Mouse (Mus musculus) right cerebral cortex, adult 2 months (tissue): ENCODE measurements at regions not wholly inside any gene's neighbourhood (a gene's known extent, or its start where the extent isn't known, plus 50 kb on each side); places are given as distances from the start of the nearest gene placed in this dataset.
"Not testable (repeated sequence)": the region's sequence is repeated elsewhere in the genome, so short reads cannot be mapped to it uniquely, and the experiment has no call there.

Source experiments
- DNase-seq, 2 experiments: peaks; one replicate each; pipeline ENCODE4 v3.0.0; 2021 to 2022; ENCODE audit warnings: low spot score in 2 of 2

DNA sequence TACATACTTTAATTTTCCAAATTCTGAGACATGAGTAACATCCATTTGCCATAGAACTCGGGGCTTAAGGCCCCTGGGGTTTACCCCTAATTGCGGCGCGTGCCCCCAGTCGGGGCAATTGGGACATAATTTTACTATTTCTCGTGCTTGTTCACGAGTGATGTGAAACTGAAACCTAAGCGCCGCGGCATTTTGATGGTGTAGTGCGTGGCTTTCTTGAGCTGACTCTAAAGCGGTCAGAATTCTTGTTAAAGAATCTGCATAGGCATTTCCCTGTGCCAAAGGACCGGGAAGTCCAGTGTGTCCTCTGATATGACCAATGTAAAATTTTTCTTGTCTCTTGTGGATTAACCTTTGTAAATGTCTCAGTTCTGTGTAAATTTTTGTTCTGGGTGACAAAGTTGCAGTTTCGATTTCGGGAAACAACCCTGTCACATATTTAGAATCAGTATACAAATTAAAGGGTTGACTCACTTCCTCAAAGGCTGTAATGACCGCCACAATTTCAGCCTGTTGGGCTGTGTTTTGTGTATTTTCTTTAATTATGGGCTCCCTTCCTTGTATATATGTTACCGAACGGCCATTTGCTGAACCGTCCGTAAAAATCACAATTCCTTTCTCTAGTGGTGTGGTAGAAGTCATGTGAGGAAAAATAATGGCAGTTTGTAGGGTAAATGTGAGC lies 1037.6 kb upstream of the Sel1l start:
- DNase-seq: not testable (repeated sequence)

DNA sequence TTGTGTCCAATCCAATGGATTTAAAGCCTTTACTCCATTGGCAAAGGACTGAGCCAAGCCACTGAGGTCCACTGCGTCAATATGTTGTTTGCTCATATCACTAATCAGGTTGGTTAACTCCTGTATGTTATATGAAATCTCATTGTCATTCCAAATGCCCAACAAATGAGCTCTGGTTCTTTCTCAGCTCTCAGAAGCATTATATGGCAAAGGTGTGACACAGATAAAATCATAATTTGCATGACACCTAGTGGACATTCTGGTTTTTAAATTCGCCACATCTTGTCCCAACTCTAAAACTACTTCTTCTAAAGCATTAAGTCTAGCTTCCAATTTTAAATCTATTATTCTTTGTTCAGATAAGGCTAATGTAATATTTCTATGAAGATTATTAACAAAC lies 1035.1 kb upstream of the Sel1l start:
- DNase-seq: not testable (repeated sequence)

DNA sequence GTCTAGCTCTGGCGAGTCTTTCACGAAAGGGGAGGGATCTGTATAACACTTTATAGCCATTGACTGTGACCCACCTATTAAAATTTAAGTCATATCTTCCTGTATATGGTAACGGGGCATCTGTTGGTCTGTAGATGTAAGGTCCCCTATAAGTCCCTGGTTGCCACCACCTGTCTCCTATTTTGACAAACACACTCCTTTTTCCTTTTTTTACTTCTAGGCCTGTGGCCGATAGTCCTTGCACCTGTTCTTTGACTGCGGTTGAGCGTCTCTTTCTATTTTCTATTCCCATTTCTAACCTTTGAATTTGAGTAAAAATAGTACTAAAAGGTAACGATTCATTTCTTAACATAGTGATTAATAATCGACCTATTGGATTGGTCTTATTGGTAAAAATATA lies 1034.1 kb upstream of the Sel1l start:
- not testable (repeated sequence) for DNase-seq

DNA sequence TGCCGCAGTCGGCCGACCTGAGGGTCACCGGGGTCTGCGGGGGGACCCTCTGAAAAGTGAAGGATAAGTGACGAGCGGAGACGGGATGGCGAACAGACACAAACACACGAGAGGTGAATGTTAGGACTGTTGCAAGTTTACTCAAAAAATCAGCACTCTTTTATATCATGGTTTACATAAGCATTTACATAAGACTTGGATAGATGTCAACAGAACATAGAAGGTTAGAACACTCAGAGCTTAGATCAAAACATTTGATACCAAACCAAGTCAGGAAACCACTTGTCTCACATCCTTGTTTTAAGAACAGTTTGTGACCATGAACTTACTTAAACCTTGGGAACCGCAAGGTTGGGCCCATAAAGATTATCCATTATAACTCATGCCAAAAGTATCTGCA lies 1033.6 kb upstream of the Sel1l start:
- not testable (repeated sequence) for DNase-seq

DNA sequence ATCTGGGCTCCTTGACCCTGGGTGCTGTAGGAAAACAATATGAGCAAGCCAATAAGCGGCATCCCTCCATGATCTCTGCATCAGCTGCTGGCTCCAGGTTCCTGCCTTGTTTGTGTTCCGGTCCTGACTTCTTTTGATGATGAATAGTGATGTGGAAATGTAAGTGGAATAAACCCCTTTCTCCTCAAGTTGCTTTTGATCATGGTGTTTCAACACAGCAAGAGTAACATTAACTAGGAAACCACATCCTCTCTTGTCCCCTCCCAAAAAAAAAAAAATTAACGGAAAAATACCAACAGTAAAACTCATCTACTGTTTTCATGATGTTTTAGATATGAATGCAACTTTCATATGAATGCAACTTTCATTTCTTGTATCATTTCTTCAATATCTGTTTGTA lies 1024.6 kb upstream of the Sel1l start:
- no peak for DNase-seq

DNA sequence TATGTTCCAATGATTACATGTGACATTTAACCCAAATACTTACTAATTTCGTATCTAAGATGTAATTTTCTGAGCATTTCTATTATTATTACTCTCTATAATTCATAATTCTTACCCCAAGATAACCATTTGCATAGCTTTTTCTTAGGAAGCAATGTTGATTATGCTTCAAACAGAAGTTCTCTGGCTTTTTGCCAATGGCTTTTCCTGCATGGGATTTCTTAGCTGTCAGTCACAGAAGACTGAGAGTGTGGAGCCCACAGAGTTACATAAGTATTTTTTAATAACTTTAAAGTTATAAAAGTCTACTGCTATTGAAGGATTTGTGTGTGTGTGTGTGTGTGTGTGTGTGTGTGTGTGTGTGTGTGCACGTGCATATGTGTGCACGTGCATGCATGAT lies 1020.4 kb upstream of the Sel1l start:
- DNase-seq: no peak

DNA sequence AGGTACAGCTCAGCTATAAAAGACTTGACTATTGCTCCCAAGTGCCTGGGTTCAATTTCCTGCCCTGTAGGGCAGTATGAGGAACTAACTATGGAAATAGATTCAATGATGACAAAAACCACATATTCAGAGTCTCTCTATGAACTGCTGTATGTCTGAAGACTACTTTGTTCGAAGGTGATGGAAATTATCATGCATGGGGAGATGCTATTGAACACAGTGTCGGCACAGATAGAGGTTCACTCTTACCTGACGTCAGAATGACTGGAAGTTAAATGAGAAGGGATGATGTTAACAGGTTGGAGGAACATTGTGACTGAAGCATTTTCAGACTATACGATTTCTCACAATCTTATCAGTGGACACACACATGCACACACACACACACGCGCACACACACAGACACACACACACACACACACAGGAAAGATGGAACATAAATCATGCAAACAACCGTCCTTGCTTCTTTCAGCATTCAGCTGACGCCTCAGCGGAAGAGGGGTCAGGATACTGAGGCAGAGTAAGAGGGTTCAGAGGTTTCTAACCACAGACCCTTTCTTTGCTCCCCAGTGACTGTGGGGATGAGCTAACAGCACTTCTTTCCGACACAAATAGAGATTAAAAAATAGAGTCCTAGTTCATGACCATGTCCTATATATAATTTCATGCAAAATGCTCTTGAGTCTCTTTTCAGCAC lies 974.3 kb upstream of the Sel1l start:
- DNase-seq: no peak

DNA sequence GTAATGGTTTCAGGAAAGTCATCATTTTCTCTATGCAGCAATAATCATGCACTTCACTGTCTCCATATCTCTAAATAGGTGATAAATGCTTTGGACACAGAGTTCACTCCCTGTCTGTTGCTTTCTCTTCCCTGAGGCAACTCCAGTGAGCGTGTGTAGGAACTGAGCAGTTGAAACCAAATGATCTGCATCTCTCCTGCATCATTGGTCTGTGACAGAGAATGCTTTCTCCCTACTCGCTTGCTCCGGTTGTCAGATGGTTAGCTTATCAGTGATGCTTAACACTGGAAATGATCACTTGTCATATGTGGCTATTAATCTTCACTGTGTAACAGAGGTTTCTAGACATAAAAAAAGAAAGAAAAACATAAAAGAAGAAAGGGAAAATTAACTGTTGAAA lies 969.7 kb upstream of the Sel1l start:
- no peak for DNase-seq

DNA sequence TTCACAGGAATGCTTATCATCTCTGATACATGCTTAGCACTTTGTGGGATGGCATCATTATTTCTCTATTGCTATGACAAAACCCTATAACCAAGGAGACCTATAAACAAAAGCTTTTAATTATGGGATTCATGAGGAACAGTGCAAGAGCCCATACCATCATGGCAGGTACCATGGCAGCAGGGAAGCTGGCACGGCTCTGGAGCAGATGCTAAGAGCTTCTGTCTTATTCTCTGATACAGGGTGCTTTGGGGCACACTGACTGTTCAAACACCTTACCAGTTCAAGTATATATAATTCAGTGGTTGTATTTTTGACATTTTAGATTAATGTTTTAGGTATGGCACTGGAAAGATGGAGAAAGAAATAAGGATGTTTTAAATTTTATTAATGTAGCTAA lies 952.2 kb upstream of the Sel1l start:
- no peak for DNase-seq

DNA sequence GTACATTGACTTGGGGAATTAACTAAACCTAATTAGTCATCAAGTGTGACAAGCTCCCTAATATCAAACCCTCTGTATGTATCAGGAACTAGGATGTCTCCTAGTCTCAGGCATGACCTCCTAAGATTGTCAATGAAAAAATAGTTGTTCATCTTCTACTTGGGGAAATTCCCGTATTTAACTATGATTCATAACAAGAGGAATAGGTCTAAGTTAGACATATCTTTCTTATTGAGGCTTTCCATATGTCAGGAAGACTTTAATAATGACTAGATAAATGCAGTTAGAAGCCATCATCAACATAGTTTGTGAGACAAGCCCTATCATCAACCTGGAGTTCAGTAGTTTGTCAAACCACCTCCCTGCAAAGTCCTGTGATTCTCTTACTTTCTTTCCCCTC lies 934.4 kb upstream of the Sel1l start:
- DNase-seq: no peak

DNA sequence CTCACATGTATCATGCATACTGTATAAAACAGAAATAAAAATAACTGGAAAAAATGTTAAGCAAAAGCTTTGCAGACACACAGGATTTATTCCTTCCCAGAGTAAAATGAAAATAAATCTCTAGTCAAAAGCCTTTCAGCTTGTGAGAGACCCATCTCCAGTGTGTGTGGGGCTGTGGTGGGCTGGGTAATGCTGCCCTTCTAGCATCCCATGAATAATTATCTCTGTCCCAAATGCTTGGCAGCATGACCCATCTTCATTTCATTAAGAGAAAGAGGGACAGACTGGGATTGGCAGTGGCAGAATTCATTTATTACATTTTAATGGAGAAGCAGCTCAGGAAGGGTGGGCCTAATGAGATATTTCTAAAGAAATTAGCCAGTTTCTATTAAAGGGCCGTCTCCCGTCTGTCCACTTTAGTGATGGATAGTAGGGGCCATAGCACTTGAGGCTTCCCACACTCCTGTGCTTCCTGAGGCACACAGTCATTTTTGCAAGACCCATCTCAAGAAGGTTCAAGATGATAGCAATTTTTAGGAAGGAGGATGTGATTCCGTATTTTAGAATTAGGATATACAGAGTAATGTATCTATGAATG lies 930.8 kb upstream of the Sel1l start:
- no peak for DNase-seq

DNA sequence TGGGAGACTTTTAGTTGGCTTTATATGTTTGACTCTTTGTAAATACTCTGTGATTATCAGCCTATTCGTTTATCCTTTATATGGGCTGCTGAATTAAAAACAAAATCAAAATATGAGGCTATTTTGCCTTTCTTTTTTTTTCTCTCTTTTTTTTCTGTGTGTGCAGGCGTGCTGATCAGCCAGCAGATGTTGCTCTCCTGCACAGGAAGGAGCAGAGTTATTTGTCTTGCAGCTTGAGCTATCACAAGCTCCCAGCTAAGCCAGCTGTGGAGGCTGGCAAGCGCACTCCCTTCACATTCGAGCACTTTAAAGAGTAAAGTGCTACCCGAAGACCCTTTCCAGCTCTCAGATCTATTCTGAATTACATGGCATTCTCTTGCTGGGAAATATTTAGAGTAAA lies 926.7 kb upstream of the Sel1l start:
- no peak for DNase-seq

DNA sequence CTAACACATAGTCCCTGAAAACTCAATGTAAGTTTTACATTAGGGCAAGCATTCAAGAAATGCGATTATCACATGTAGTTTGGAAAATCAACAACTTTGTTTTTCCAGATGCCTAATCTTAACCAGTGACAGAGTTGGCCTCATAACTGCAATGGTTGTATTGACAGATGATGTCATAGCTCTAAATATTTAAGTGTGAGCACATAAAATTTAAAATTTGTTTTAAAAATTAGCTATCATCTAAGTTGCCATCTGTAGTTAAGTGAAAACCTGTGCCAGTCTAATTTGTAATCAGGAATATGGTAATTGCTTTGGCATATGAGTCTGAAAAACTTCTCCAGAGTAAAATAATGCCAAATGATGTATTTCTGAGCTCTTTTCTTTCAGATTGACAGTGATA lies 899.6 kb upstream of the Sel1l start:
- no peak for DNase-seq

DNA sequence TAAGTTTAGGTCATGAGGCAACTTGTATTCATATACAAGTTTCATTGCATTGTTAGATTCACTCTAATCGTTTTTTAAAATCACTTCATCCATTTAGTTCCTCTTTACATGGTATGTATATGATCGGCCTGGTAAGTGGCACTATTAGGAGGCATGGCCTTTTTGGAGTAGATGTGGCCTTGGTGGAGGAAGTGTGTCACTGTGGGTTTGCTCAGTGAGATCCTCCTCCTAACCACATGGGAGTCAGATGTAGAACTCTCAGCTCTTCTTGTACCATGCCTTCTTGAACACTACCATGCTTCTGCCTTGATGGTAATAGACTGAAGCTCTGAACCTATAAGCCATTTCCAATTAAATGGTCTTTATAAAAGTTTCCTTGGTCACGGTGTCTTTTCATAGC lies 891.9 kb upstream of the Sel1l start:
- no peak for DNase-seq

DNA sequence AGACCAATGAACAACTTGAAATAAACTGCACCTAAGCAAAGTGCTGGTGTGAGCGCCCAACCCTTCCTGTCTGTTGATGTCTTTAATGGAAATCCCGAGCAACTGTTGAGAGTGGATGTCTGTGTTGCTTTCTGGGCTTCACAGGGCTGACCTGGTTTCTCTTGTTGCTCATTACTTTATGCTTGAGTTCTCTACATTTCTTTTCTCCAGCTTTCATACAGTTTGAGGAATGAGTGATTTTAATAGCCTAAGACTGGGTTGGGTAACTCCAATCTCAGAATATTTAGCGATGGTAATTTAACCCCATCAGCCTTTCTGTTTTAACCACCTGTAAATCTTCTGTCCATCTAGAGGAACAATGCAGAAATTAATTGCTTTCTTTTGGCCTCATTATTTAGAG lies 890.2 kb upstream of the Sel1l start:
- no peak for DNase-seq

DNA sequence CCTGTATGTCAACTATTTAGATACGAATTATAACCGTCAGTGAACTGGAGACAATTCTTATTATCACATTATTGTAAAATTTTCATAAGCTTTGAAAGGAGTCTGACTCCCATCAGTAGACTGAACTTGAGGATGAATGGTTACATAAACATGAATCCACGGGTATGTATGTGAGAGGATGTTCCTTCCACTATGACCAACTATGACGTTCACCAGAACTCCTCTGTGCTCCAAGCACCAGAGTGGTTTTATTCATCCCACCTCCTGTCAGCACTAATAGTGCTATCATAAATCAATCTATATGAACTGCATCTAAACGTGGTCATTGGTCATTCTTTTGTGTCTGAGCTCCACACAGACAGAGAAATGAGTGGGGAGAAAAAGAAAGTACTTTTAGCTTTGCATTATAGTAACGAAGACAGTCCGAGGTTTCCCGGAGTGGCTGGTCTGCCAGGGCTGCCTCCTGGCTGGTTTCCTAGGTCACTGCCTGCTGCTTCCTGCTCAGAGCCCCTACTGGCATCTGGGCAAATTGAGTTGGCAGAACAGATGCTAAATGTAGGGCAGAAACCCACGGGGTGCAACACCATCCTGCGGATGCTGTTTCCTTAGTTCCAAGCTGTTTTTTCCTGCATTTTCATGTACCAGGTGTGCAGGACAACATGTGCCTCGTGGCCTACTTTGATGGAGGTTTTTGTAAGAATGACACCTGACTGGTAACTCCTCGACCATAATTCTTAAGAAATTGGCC lies 888.8 kb upstream of the Sel1l start:
- peak; percentile 14 to 17 for DNase-seq

DNA sequence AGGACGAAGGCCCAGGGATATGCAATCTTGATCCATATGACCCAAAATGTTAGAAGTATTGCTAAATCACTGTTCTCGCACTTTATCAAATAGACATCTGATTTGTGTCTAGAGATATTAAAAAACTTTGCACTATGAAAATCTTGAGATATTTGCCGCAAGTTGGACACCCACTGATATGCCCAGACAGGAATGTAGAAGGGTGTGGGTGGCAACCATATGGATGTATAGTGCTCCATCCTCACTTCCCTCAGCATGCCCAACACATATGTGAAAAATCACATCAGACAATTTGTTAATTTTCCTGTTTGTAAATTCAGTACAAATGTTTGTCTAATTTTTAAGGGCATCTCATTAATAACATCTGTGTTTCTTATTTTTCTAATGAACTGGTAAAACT lies 874.1 kb upstream of the Sel1l start:
- peak; percentile 8 to 28 for DNase-seq

DNA sequence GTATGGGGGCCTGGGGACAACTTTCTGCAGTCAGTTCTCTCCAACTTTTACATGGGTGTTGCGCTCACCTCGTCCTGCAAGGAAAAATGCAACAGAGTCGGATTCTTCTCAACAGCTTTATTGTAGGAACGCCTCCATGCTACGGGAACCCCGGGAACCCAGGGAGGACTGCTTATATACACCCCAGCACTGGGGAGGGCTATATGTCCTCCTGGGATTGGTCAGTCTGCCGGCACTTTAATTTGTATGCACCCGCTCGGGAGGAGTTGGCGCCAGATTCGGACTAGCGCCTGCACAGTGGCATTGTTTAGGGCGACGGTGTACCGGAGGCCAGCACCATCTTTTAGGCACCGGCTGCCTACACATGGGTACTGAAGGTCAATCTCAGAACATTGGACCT lies 864.5 kb upstream of the Sel1l start:
- no peak for DNase-seq

DNA sequence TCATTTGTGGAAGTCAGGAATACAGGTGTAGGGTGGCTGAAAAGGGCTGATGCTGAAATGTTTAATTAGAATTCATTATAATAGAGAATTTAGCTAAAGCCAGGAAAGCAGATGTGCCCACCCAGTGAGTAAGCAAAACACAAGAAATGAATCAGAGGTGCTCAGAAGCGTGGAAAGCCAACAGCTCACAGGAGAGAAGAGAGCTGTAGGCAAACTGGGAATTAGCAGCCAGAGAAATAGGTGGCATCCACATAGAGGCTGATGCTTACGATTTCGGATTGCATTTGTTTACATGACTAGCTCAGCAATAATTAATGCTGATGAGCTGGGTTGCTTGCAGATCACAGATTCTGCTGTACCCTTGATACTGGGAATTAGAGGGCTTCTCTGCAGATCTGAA lies 859.5 kb upstream of the Sel1l start:
- peak; percentile 2 to 7 for DNase-seq

DNA sequence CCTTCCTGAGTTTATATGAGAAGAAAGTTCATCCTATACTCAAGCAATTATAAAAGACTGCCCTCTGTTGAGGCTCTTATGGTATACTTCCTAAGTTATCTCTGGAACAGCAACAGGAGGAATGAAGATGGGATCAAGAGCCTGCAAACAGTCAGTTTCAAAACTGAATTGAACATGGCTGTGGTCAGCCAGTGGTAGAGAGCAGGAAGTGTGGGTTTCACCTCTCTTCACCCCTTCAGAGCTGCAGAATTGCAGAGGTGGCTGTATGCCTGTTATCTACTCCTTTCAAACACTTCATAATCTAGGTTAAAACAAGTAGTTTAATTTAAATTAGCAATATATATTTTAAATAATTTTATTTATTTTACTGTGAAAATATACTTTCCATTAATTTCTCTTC lies 854.8 kb upstream of the Sel1l start:
- no peak for DNase-seq

DNA sequence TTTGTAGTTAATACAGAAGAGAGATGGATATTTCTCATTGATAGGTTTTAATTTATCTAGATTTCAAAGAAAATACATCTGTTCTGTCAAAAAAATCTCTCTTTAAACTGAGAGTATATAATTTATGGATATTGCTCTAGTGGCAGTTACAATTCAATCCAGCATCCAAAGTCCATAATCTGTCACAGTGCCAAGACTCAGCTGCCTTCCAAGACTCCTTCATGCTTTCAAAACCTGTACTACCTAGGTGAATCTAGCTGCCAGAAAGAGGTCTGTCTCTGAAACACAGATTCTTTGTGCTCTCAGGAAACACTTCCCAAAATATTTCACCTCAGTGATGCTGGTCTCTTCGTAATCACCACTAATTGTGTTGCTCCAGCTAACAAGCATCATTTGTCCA lies 844.0 kb upstream of the Sel1l start:
- no peak for DNase-seq

DNA sequence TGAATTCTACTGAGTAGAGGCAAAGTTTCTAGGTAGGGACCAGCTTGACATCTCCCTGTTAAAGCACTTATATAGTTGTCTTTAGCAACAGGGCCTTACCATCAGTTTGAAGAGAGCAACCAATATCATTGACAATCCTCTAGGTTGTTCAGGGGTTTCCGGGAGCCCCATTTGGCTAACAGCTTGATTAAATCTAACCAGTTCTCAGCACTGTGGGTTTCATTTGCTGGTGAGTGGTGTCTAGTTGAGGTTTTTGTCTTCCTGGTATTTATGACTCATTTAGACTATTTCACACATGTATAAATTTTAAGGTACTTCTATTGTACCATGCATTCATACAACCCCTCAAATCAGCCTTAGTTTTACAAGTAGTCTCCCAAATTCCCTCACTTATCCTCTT lies 823.4 kb upstream of the Sel1l start:
- DNase-seq: no peak

DNA sequence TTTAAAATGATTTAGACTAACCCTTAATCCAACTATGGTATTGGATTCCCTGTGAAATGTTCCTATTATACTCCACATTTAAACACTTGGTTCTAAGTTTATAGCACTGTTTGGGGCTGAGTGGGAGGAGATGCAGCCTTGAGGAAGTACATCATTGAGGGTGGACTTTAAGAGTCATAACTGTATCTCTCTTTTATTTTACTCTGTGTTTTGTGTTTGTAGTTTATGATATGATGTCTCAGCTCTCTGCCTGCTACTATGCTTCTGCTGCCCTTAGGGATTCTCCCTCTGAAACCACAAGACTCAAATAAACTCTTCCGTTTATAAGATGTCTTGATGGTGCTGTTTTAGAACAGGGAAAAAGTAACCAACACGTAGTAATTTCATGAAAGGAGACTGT lies 797.7 kb upstream of the Sel1l start:
- DNase-seq: no peak
